Mouse (Mus musculus) embryonic fibroblast, embryonic 13.5 days (primary cell): ENCODE results near the gene Zfp740. TPM values are rescaled to one million over a fixed set of nuclear protein-coding genes. Genes with fewer than 3 reads are reported as not detected.
"Not testable (repeated sequence)": the region's sequence is repeated elsewhere in the genome, so short reads cannot be mapped to it uniquely, and the experiment has no call there.

Experiments
- H3K27ac ChIP-seq: 2 replicates; pipeline ENCODE4 v1.5.1; 2012; ENCODE audit warnings: low read length, control low read depth, inconsistent platforms; ENCODE audit not compliant: insufficient read depth
- H3K4me1 ChIP-seq: 2 replicates; pipeline ENCODE4 v1.6.1; 2011; ENCODE audit warnings: low read length; ENCODE audit not compliant: control insufficient read depth, insufficient read depth
- H3K4me3 ChIP-seq: 2 replicates; pipeline ENCODE4 v1.5.1; 2011; ENCODE audit warnings: mild to moderate bottlenecking, control low read depth, low read length; ENCODE audit not compliant: insufficient read depth
- CTCF ChIP-seq: IDR thresholded peaks from 2 replicates; pipeline ENCODE4 v1.5.1; 2011; ENCODE audit warnings: mild to moderate bottlenecking, control low read depth, low read length, moderate library complexity, borderline replicate concordance; ENCODE audit not compliant: insufficient read depth
- POLR2A ChIP-seq: IDR thresholded peaks from 2 replicates; pipeline ENCODE4 v1.6.1; 2011; ENCODE audit warnings: low read depth, mild to moderate bottlenecking, control low read depth, low read length, moderate library complexity
- polyA plus RNA-seq: library from polyadenylated mRNA; stranded (reverse); fragments of >200 nt; gene quantifications from 2 replicates; pipeline ENCODE4 v1.2.4, GENCODE M21; 2011; ENCODE audit warnings: low read depth; ENCODE audit not compliant: missing spikeins, insufficient read length

The Zfp740 gene
- 40.9 and 49.5 TPM in 2 replicates for polyA plus RNA-seq

GRCm38 (mm10) chr15:102202971-102203834 lies at the start of gene Zfp740:
Zfp740 (plus strand) TSS chr15:102203249.
- H3K27ac ChIP-seq: peak within 1 kb of the TSS; percentile 92
- H3K4me1 ChIP-seq: peaks cover 7% of the 10 kb centered on the region
- H3K4me3 ChIP-seq: peak within 1 kb of the TSS; percentile 98
- TF ChIP-seq CTCF (no peak), POLR2A (peak; percentile 39)

- H3K27ac ChIP-seq, H3K4me1 ChIP-seq, H3K4me3 ChIP-seq: not testable (repeated sequence)
Measured at GRCm38 (mm10) chr15:102155006-102155405, 48.0 kb upstream of the Zfp740 start.

DNA sequence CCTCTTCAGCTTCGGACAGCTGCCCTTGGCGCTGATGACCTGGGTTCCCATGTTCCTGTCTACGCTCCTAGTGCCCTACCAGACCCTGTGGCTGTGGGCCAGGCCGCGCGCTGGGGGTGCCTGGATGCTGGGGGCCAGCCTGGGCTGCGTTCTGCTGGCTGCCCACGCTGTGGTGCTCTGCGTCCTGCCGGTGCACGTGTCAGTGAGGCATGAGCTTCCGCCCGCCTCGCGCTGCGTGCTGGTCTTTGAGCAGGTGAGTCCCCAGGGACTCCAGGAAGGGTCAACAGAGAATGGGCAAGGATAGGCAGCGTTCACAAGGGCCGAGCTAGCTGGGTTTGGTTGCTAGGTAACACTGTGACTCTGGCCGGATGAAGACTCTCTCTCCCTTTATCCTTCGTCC lies 46.2 kb upstream of the Zfp740 start:
- TF ChIP-seq POLR2A: no peak
- no peak for TF ChIP-seq CTCF
- Histone ChIP-seq H3K4me1 (no peaks in the 10 kb centered on the region), H3K4me3 (no peak overlapping the region), H3K27ac (no peak overlapping the region)

- H3K4me3 ChIP-seq: no peak overlapping the region
- no peaks in the 10 kb centered on the region; the same call in 1 of the 2 replicates for H3K4me1 ChIP-seq
- TF ChIP-seq CTCF: no peak
- no peak for TF ChIP-seq POLR2A
- H3K27ac ChIP-seq: no peak overlapping the region
Measured at GRCm38 (mm10) chr15:102160415-102161060, 42.5 kb upstream of the Zfp740 start.

DNA sequence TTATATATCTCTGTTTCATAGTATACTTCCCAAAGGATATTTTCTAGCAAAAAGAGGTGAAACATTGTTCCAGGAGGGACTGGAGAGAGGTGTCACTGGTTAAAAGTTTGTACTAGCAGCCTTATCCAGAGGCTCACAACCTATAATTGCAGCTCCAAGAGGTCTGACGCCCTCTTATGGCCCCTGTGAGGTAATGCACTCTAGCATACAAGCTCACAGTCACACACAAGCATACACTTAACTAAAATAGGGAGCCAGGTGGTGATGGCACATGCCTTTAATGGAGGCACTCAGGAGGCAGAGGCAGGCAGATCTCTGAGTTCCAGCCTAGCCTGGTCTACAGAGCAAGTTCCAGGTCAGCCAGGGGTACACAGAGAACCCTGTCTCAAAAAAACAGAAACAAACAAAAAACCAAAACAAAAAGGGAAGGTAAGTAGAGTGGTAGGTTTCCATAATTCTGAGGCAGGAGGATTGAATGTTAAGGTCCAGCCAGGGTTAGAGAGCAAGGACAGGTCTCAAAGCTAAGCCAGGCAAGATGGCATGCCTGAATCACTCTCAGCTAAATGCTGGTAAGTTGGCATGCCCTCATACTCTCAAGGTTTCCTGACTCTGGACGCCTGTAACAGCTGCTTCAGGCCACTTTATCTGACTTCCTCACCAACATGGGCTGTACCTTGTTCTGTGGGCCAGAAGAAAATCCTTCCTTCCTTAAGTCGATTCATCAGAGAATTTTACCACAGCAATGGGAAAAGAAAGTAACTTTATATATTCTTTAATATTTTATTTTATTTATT lies 39.0 kb upstream of the Zfp740 start:
- TF ChIP-seq POLR2A: no peak
- no peak for TF ChIP-seq CTCF
- no peak overlapping the region for H3K4me3 ChIP-seq
- H3K4me1 ChIP-seq: peaks cover 17% of the 10 kb centered on the region
- no peak overlapping the region for H3K27ac ChIP-seq

DNA sequence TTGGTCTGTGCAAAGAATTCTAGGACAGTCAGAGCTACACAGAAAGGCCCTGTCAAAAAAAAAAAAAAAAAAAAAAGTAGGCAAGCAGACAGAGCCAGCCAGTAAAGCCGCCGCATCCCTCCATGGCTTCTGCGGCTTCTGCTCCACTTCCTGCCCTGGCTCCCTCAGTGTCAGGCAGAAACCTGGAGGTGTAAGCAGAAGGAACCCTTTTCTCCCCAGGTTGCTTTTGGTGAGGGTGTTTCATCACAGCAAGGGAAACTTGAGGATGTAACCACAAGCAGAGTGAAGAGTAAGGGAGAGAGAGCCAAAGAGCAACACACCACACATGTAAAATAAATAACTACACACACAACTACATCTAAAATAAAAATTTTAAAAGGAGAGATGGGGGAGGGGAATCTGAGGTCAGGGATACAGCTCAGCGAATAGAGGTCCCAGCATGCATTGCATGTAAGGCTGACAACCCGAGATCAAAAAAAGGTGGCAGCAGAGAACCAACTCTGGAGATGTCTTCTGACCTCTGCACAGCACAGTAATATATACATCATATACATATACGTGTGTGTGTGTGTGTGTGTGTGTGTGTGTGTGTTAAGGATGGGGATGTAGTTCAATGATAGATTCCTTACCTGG lies 37.5 kb upstream of the Zfp740 start:
- Histone ChIP-seq H3K27ac (no peak overlapping the region), H3K4me3 (no peak overlapping the region), H3K4me1 (peaks cover 17% of the 10 kb centered on the region)
- TF ChIP-seq CTCF (no peak), POLR2A (no peak)

DNA sequence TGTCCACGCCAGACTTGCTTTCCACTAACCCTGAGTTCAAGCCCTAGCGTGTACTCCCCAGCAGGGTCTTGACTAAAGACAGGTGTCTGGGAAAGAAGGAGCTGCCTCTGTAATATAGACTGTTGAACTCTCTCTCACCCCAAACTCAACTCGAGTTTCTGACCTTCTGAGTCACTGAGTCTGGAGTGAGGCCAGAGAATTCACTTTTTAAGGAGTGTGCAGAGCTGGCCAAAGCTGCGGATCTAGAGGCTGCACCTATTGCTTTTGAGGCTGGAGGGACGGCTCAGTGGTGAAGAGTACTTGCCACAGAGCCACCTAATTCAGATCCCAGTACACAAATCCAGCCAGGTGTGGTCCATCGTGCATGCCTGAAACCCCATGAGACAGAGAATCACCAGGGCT lies 35.4 kb upstream of the Zfp740 start:
- Histone ChIP-seq H3K4me3 (no peak overlapping the region), H3K4me1 (peaks cover 17% of the 10 kb centered on the region), H3K27ac (peak overlapping the region; percentile 83)
- TF ChIP-seq CTCF: no peak
- no peak for TF ChIP-seq POLR2A

DNA sequence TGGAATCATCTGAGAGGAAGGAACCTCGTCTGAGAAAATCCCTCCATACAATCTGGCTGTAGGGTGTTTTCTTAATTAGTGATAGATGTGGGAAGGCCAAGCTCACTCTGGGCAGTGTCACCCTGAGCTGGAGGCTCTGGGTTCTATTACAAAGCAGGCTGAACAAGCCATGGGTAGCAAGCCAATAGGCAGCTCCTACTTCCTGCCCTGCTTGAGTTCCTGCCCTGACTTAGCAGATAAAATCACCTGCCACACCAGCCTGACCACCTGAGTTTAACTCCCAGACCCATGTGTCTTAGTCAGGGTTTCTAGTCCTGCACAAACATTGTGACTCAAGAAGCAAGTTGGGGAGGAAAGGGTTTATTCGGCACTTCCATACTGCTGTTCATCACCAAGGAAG lies 34.0 kb upstream of the Zfp740 start:
- no peak overlapping the region for H3K4me3 ChIP-seq
- peaks cover 17% of the 10 kb centered on the region for H3K4me1 ChIP-seq
- no peak overlapping the region for H3K27ac ChIP-seq
- no peak for TF ChIP-seq POLR2A
- TF ChIP-seq CTCF: no peak

- Histone ChIP-seq H3K27ac (no peak overlapping the region), H3K4me3 (no peak overlapping the region), H3K4me1 (peaks cover 1% of the 10 kb centered on the region)
- TF ChIP-seq CTCF: no peak
- no peak for TF ChIP-seq POLR2A
Measured at GRCm38 (mm10) chr15:102173581-102173980, 29.5 kb upstream of the Zfp740 start.
